Mouse (Mus musculus) stomach, postnatal 0 days (tissue): ENCODE results near the gene Ccdc146.

ENCODE experiments used
- CTCF ChIP-seq: IDR thresholded peaks from 2 replicates; pipeline ENCODE4 v1.5.1; 2016; ENCODE audit warnings: antibody characterized with exemption, low read depth, mild to moderate bottlenecking, moderate library complexity
- EP300 ChIP-seq: optimal IDR thresholded peaks from 2 replicates; pipeline ENCODE3; 2016; ENCODE audit warnings: antibody characterized with exemption

- TF ChIP-seq CTCF (no peak), EP300 (no peak)
These were observed 72.8 kb downstream of the Ccdc146 start for GRCm38 (mm10) chr5:21351678-21352077.
